Mouse (Mus musculus) megakaryocyte, embryonic 14.5 days (primary cell): ENCODE measurements around the gene Gm38392.

ENCODE experiments used
- FLI1 ChIP-seq: IDR thresholded peaks from 2 replicates; pipeline ENCODE4 v1.6.1; 2012; ENCODE audit warnings: low read length, inconsistent platforms, mixed read lengths
- GATA1 ChIP-seq: IDR thresholded peaks from 3 replicates; pipeline ENCODE4 v1.6.1; 2012; ENCODE audit warnings: mixed read lengths, low read length, inconsistent platforms, borderline replicate concordance

DNA sequence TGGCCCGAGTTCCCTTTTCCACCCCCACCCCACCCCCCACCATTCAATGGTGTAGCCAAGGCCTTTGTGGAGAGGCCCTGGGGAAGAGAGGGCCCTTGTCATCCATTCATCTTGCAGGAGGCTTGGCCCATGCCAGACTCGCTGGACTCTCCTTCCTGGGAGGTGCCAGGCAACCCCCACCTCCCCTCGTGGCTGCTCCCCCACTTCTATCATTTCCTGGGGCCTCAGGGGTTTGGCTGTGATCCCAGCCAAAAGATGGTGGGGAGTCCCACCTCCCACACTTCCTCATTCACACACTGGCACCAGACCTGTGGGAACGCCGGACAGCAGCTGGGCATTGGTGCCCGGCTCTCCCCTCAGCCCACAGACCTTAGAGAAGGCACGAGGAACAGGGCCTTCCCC is 54.7 kb downstream of the Gm38392 start:
- no peak for TF ChIP-seq GATA1
- no peak for TF ChIP-seq FLI1
